Mouse (Mus musculus): ENCODE results near the gene Btbd3.

Btbd3 gene

DNA sequence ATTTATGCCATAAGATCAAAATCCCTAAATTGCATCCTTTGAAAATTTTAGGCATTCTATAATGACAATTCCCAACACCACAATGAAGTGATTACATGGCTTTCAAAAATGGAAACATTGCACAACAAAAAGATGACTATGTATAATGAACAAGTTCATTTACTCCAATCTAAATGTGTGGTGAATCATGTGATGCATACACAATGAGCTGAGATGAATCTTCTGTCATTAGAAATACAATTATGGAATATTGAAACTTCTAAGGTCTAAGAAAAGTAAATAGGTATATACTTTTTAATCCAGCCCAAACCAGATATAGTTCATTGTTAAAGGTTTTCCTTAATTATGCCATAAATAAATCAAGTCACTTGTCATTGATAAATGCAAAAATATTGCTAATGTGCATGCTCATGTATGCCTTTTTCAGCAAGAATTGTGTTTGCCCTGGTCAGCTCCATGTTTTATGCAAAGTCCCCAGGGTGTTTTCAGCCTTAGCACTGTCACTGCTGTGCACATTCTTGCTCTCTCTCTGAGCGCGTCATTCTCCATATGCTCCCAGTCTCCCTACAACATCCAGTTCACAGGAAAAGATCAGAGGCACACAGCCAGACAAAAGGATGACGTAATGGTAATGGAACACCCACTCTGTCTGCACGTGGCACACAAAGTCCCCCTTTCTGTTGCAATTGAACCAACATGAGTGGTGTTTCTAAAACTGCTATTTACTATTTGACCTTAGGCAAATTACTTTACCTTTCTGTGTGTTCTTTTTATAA, 149.6 kb downstream of the Btbd3 start:
- no peak for DNase-seq

- DNase-seq, result no peak
Observed at GRCm38 (mm10) chr2:138406703-138407102, 150.3 kb downstream of the Btbd3 start.

DNA sequence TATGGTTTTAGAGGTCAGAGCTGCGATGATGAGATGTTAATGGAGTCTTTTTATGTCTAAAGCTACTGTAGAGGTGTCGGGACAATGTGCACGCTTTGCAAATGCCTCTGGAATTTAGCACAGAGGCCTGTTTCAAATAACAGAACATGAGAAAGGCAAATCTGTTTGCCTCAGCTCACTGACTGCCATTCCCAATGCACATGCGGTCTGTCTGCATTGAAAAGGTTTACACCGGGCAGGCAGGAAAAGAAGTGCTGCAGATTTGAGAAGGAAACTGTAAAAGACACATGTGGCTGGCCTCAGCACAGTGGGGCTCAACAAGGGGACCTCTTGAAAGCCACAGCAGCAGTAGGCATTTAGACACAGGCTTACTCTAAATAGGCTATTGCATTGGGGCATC, 156.2 kb downstream of the Btbd3 start:
- no peak for DNase-seq

- DNase-seq, result no peak
Observed at GRCm38 (mm10) chr2:138422321-138422720, 166.0 kb downstream of the Btbd3 start.

GRCm38 (mm10) chr2:138431991-138432390, 175.6 kb downstream of the Btbd3 start:
- no peak for DNase-seq

DNA sequence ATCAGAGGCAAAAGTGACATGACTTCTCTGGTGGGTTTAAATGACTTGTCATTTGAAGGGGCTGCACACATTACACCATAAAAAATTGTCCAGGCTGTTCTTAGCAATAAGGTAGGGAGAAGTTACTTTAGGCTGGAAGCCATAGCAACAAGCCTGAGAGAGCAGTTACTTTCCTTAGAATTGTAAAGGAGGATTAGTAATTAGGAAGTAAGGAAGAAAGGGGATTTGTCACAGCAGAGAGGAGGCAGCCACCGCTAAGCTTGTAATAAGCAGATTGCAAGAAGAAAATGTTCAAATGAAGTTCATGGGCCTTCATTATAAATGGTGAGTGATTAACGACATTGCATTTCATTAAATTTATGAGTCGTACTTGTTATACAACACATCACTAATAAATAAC, 190.1 kb downstream of the Btbd3 start:
- no peak for DNase-seq

- DNase-seq, result no peak
Observed at GRCm38 (mm10) chr2:138446943-138447342, 190.6 kb downstream of the Btbd3 start.

DNA sequence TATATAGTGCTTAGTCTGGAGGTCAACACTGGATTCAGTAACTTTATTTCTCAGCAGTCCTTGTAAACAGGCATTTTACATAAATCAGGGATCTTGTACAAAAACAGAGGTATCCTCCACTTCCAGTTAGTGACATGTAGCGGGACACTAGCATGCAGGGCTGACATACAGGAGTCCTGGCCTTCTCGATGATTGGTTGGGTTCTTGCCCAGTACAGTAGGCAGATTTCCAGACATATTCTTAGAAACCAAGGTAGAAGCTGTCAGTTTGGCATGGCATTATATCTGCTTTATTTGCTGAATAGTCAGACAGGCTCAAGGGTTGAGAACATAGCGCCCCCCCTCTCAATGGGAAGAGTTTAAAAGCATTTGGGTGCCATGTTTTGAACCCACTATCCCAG, 191.3 kb downstream of the Btbd3 start:
- DNase-seq, result no peak

DNA sequence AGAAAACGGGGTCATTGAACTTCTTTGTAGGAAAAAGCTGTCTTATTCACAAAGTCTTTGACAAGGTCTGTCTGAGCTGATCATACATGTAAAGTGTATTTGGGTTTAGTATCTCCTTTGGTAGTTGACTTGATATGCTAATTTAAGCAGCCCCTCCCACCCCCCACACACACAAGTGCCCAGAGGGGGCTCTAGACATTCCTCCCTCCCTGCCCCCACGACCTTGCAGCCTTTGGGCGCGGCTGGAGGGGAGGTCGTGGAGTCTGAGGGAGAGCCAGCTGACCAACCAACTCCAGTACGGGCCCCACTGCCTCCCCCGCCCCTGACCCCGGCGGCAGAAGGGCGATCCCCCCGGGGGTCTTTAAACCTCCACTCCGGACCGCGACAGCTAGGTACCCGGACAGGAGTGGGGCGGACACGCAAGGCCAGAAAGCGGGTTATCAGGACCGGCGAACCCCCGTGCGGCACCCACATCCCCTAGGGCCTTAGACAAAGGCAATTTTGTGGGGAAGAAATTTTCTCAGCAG, 211.7 kb downstream of the Btbd3 start:
- DNase-seq, result no peak

DNA sequence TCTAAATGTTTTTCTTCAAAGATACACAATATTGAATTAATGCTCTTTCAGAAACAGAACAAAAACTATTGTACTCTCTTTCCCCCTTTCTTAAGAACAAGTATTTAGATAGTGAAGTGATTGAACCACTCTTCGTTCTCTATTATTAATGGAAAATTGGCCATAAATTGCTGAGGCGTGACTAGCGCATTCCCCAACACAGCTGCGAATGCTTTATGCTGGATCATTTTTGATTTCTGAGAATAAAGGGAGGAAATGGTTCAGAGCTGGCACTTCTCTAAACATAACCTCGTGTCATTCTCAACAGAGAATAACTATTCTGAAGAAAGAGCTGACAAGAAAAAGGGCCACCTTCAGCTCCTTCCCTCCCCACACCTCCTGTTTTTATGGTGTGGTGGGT, 217.0 kb downstream of the Btbd3 start:
- no peak for DNase-seq

- no peak for DNase-seq
Observed at GRCm38 (mm10) chr2:138476486-138476885, 220.1 kb downstream of the Btbd3 start.

DNA sequence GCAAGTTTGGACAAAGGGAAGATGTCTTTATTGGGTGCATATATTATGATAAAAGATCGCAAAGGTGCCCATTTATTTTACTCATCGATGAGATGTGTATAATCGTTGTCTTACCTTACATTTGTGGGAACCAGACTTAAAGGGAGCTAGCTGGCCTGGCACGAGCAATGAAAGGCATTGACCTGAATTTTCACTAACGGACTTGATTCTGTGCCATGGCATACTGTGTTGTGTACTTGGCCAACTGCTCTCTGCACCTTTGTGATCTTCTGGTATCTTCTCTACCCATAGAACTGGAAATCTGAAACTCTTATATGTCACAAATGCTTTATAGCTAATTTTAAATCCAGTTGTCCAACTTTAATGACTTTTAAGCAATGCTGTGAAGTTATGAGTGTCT, 220.9 kb downstream of the Btbd3 start:
- DNase-seq, result no peak

DNA sequence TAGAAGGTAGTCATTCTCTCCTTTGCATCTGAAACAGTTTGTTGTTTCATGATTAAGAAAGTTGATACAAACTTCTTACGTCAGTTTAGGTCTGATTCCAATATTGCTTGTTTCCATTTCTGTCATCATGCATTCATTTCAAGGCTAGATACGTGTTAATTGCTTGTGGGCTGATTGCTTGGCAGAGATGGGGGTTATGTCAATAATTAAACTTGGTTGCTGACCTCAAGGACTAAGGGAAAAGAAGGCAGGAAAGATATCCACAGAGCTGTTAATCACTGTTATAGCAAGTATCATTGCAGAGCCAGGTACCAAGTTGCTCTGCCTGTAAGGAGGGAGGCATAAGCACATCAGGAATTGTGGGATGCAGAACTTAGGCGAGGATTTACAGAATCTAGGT, 226.2 kb downstream of the Btbd3 start:
- no peak for DNase-seq

DNA sequence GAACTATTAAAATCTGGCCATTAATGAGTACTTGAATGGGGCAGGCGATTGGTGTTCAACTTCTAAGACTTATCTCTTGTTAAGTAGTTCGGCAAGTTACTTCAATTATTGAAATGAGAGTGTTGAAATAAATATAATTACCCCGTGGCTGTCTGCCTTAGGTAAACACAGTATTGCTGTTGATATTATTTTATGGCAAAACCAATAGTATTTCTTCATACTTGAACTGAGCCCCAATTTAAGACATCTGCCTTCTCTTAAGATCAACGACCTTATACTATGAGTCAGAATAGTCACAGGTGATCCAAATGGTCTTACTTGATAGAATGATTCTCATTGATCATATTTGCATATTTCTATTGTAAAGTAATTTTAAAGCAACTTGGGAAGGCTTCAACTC, 228.5 kb downstream of the Btbd3 start:
- DNase-seq, result no peak

- no peak for DNase-seq
Observed at GRCm38 (mm10) chr2:138490688-138491405, 234.5 kb downstream of the Btbd3 start.

DNA sequence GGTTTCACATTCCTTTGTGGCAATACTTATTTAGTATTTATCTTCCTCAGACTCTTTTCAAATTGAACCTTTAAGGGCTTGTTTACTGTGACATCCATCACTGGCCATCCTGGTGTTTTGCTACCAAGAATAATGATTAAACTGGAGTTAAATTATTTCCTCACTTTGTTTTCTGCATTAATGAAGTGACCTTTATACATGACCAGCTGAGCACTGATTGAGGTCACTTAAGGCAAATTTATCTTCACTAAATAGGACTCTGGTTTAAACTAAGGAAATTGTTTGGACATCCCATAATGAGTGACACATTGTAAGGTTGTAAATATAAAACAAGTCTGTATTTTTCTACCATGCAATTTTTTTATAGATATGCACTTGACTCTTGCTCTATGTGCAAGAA, 235.8 kb downstream of the Btbd3 start:
- no peak for DNase-seq

GRCm38 (mm10) chr2:138503866-138504380, 247.6 kb downstream of the Btbd3 start:
- DNase-seq, result no peak

GRCm38 (mm10) chr2:138515531-138515930, 259.2 kb downstream of the Btbd3 start:
- no peak for DNase-seq

GRCm38 (mm10) chr2:138528461-138528860, 272.1 kb downstream of the Btbd3 start:
- no peak for DNase-seq

- DNase-seq, result no peak
Observed at GRCm38 (mm10) chr2:138531160-138531967, 275.0 kb downstream of the Btbd3 start.

DNA sequence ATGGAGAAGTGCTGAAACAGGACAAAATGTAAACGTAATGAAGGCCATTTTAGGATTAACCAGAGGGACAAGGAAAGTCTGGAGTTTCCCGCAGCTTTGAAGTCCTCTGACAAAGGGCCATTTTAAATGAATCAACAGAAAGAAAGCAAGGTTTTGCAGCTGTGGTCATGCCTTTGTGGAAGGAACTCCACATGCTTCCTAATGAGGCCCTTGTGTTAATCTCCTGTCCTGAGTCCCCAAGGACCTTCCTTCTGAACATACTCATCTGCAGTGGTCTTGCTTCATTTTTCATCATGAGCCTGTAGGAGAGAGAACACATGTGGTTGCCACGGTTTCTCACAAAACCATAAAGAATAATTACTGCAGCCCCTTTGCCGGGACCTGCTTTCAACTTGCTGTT, 275.6 kb downstream of the Btbd3 start:
- DNase-seq, result no peak

GRCm38 (mm10) chr2:138539655-138540054, 283.3 kb downstream of the Btbd3 start:
- DNase-seq, result no peak

GRCm38 (mm10) chr2:138548990-138549389, 292.6 kb downstream of the Btbd3 start:
- DNase-seq, result no peak

All from B cell, adult 2 months (primary cell).